Mouse (Mus musculus): ENCODE measurements around the gene Cox15.

Cox15 gene

GRCm38 (mm10) chr19:43708206-43708605, 44.6 kb downstream of the Cox15 start:
- no peak for DNase-seq (ENCODE audit: low read depth, low spot score)

- no peak for DNase-seq (ENCODE audit: low read depth, low spot score)
These were observed 47.9 kb downstream of the Cox15 start for GRCm38 (mm10) chr19:43704787-43705497.

DNA sequence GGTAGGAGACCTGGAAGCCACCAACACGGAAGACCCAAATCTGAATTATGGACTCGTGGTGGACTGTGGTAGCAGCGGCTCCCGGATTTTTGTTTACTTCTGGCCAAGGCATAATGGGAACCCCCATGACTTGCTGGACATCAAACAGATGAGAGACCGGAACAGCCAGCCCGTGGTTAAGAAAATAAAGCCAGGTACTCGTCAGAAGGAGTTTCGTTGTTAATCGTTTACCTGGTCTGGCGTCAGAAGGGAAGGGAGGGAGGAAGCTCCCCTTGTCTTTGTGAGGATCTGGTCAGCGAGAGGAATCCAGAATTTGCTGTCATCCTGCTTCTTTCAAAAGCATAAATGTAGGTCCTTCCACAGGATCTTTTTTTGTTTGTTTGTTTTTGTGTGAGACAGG, 48.6 kb downstream of the Cox15 start:
- DNase-seq (ENCODE audit: low read depth, low spot score), result no peak

GRCm38 (mm10) chr19:43699763-43700155, 53.0 kb downstream of the Cox15 start:
- DNase-seq (ENCODE audit: low read depth, low spot score), result no peak

DNA sequence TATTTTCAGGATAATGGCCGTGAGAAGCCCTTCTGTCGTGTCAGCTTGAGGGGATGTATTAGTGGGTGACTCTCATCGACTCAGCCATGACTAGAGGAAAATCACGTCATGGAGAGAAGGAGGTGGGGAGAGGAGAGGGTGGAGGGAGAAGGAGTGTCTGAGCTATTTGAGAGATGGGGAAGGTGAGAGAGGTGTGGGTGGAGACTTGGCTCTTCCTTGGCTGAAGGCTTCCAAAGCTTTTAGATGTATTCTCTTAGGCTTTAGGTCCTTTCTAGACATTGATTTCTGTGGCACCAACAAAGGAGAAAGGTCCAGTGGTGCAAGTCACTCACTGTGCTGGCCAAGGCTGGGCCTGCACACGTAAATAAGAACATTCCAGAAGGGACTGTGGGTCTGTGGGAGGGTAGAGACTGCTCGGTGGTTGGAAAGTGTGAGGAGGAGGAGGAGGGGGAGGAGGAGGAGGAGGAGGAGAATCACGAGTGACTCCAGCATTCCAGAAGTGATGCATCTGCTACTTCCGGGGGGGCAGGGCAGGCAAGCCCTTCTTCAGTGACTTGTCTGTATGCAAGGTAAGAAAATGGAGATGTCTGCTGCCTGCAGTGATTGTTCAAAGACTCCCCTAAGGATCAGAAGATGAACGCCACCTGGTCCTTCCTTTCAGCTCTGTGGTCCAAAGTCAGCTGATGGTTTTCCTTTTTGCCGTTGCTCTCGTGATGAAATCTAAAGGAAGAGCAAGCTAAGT, 53.6 kb downstream of the Cox15 start:
- DNase-seq (ENCODE audit: low read depth, low spot score), result no peak

- DNase-seq (ENCODE audit: low read depth, low spot score), result no peak
These were observed 55.0 kb downstream of the Cox15 start for GRCm38 (mm10) chr19:43697666-43698370.

GRCm38 (mm10) chr19:43695514-43695964, 57.3 kb downstream of the Cox15 start:
- no peak for DNase-seq (ENCODE audit: low read depth, low spot score)

DNA sequence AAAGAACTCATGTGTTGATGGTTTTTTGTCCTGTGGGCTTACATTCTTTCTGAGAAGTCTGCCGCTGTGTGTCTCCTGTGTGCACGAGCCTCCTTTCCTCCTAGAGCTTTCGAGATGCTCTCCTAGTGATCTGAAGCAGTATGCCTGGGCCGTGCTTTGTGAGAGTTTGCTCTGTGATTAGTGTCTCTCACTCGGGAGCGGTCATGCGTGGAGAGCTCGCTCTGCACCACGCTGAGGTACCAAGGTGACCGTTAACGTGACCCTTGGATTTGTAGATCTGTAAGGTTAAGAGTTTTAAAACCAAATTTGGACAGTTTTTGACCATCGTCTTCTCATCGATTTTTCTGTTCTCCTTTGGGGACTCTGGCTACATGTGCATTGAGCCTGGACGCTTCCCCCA, 60.0 kb downstream of the Cox15 start:
- no peak for DNase-seq (ENCODE audit: low read depth, low spot score)

DNA sequence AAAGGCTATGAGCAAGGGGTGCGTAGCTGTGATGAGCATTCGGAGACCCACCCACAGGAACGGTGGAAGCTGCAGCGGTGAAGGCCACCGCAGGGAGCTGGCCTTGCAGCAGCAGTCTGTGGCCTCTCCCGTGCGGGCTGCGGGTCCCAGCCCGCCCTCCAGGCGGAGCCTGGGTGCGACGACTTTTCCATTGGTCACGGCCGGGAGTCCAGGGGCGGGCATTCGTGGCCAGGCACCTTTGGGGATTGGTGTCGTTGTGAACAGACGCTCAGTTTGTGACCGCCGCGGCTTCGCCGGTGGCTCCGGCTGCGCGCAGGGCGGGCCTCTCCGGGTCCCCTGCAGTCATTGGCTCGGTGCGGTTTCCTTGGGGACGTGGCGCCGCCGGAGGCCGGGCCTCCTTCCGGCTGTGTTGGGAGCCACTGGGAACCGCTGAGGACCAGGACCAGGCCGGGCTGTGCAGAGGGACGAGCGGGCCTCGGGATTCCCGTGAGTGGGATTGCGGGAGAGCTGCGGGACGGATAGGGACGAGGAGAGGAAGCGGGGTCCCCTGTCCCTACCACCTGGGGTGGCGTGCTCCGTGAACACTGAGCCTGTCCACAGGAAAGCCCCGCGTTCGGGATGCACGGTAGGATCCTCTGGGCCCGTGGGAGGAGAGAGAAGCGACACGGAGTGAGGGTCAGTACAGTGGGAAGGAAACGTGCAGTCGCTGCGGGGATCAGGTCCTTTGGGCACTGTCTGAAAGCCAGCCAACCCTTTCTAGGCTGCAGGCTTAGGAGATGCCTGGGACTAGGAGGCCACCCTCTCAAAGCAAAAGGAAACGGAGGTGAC, 63.2 kb downstream of the Cox15 start, which contains the start of gene Entpd7:
Gene Entpd7, plus strand, starts transcription at position 254 of the 828 bp plus-strand sequence.
- peak; percentile 97 for DNase-seq (ENCODE audit: low read depth, low spot score)
